16 mouse cellular contexts compared by ENCODE assay signal in the genomic region with DNA sequence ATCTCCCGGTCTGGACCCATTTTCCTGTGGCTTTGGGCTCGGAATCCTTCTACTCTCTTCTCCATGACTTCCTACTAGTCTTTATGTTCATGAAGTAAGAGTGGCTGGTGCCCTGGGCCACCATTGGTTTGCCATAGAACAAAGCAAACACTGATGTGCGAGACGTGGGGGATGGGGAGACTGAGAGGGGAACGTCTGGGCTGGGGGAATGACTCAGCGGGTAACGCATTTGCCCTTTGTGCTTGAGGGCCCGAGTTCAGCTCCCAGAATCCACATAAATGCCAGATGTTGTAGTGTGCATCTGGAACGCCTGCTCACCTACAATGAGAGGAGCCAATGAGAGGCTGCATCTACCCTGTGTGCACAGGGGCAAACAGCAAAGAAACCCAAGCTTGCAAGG. TPM values are rescaled to one million over a fixed set of nuclear protein-coding genes. Genes with fewer than 3 reads are reported as not detected.
DNase-seq lines count a peak whose midpoint lies in the region; ATAC-seq and TF ChIP-seq lines count a peak whose summit lies in the region.
"Had no signal": no experiment of that assay in that cellular context is flagged by ENCODE, and none has a peak within 500 bp of the region (broad histone marks: within the 10 kb centered on the region; RNA-seq: fewer than 3 reads in every experiment).

No protein-coding gene starts in this region.

- H3K9ac ChIP-seq in forebrain, embryonic 11.5 days (ENCODE audit: low read length): no peak overlapping the region
- H3K9ac ChIP-seq in forebrain, postnatal 0 days: no peak overlapping the region
- H3K9ac ChIP-seq in intestine, embryonic 16.5 days (ENCODE audit: low read depth, low read length): no peak overlapping the region
- H3K9ac ChIP-seq: embryonic facial prominence, embryonic 15.5 days; heart, embryonic 13.5 days; stomach, embryonic 15.5 days had no signal

- no peaks in the 10 kb centered on the region for H3K36me3 ChIP-seq in forebrain, embryonic 11.5 days (ENCODE audit: control insufficient read depth, insufficient read depth, low read length)
- H3K36me3 ChIP-seq in forebrain, postnatal 0 days (ENCODE audit: insufficient read depth): no peaks in the 10 kb centered on the region
- H3K36me3 ChIP-seq in intestine, embryonic 16.5 days (ENCODE audit: control insufficient read depth, insufficient read depth, low read length): no peaks in the 10 kb centered on the region
- H3K36me3 ChIP-seq: embryonic facial prominence, embryonic 15.5 days; heart, embryonic 13.5 days; stomach, embryonic 15.5 days had no signal

- H3K27ac ChIP-seq in forebrain, embryonic 11.5 days (ENCODE audit: low read depth, low read length): no peak overlapping the region
- no peak overlapping the region for H3K27ac ChIP-seq in forebrain, postnatal 0 days (ENCODE audit: low read depth, low read length)
- H3K27ac ChIP-seq in intestine, embryonic 16.5 days (ENCODE audit: low read length): no peak overlapping the region
- H3K27ac ChIP-seq: embryonic facial prominence, embryonic 15.5 days; heart, embryonic 13.5 days; stomach, embryonic 15.5 days had no signal

- no peaks in the 10 kb centered on the region for H3K9me3 ChIP-seq in forebrain, embryonic 11.5 days (ENCODE audit: control insufficient read depth, low read length)
- no peaks in the 10 kb centered on the region for H3K9me3 ChIP-seq in forebrain, postnatal 0 days (ENCODE audit: low read length)
- H3K9me3 ChIP-seq in intestine, embryonic 16.5 days (ENCODE audit: control insufficient read depth, low read length): 0 out of 2 replicates have a peak, but pooled peaks cover 3% of the 10 kb centered on the region
- H3K9me3 ChIP-seq: embryonic facial prominence, embryonic 15.5 days; heart, embryonic 13.5 days; stomach, embryonic 15.5 days had no signal

- no peaks in the 10 kb centered on the region for H3K27me3 ChIP-seq in forebrain, embryonic 11.5 days (ENCODE audit: control insufficient read depth, insufficient read depth, low read length)
- H3K27me3 ChIP-seq in forebrain, postnatal 0 days (ENCODE audit: insufficient read depth, low read length): no peaks in the 10 kb centered on the region
- H3K27me3 ChIP-seq in intestine, embryonic 16.5 days (replicated peaks; ENCODE audit: control insufficient read depth, insufficient read depth, low read length): no peaks in the 10 kb centered on the region
- H3K27me3 ChIP-seq: embryonic facial prominence, embryonic 15.5 days; heart, embryonic 13.5 days; Patski; stomach, embryonic 15.5 days had no signal

- no peaks in the 10 kb centered on the region; the same call in 1 of the 2 replicates for H3K4me1 ChIP-seq in forebrain, embryonic 11.5 days (replicated peaks; ENCODE audit: control insufficient read depth, insufficient read depth, low read length)
- no peaks in the 10 kb centered on the region for H3K4me1 ChIP-seq in forebrain, postnatal 0 days (ENCODE audit: insufficient read depth)
- H3K4me1 ChIP-seq in intestine, embryonic 16.5 days (ENCODE audit: control insufficient read depth, insufficient read depth, low read length): peaks cover 4% of the 10 kb centered on the region; the same call in 1 of the 2 replicates
- H3K4me1 ChIP-seq: heart, embryonic 13.5 days had no signal

- WGBS in forebrain, embryonic 11.5 days: 26% methylated on average over 9 of the region's 9 CpGs
- WGBS in forebrain, postnatal 0 days: 33% methylated on average over 9 of the region's 9 CpGs
- 44% methylated on average over 9 of the region's 9 CpGs for WGBS in intestine, embryonic 16.5 days

- H3K4me3 ChIP-seq in forebrain, embryonic 11.5 days (ENCODE audit: low read depth, low read length): no peak overlapping the region
- no peak overlapping the region for H3K4me3 ChIP-seq in forebrain, postnatal 0 days (ENCODE audit: low read depth, low read length)
- no peak overlapping the region for H3K4me3 ChIP-seq in intestine, embryonic 16.5 days (ENCODE audit: low read length)
- H3K4me3 ChIP-seq: embryonic facial prominence, embryonic 15.5 days; heart, embryonic 13.5 days; stomach, embryonic 15.5 days had no signal

- no peak overlapping the region for H3K4me2 ChIP-seq in forebrain, embryonic 11.5 days (ENCODE audit: low read depth, low read length, severe bottlenecking)
- no peak overlapping the region for H3K4me2 ChIP-seq in forebrain, postnatal 0 days (ENCODE audit: low read depth)
- no peak overlapping the region for H3K4me2 ChIP-seq in intestine, embryonic 16.5 days (ENCODE audit: low read depth, low read length)
- H3K4me2 ChIP-seq: embryonic facial prominence, embryonic 15.5 days; heart, embryonic 13.5 days; stomach, embryonic 15.5 days had no signal

- no peak for TF ChIP-seq CTCF in forebrain, postnatal 0 days (IDR thresholded peaks at IDR 0.05; ENCODE audit: low read depth)

- no peak for DNase-seq in forebrain, embryonic 11.5 days (ENCODE audit: low spot score)
- no peak for DNase-seq in forebrain, postnatal 0 days
- peak; percentile 24 for DNase-seq in retina, postnatal 1 day
- no peak for DNase-seq in retina, embryonic 14.5 days (ENCODE audit: low spot score)
- no peak for DNase-seq in gastrocnemius, postnatal 36 days
- DNase-seq in ovary, postnatal 14 days (ENCODE audit: low spot score): no peak
- DNase-seq: adrenal gland, postnatal 36 days; cerebellum, adult 18-20 months; kidney, postnatal 25 days; lung, postnatal 14 days had no signal

- 0 out of 2 replicates have a peak, but pooled peaks have one; percentile 21 for ATAC-seq in forebrain, embryonic 11.5 days (replicated peaks; ENCODE audit: low FRiP score)
- no peak for ATAC-seq in forebrain, postnatal 0 days
- ATAC-seq in intestine, embryonic 16.5 days: peak; percentile 26
- ATAC-seq in CD4-positive, CD25-positive, alpha-beta regulatory T cell, adult 4 months: no peak
- ATAC-seq: Patski had no signal

- intact Hi-C loops in gastrocnemius, postnatal 36 days (cut with DNase I): no loop called here

RNA-seq across cellular contexts. Expression of gene Irf2bp2, which starts 36.4 kb away (rescaled TPM):
- 4.5 and 4.6 TPM in 2 replicates for polyA plus RNA-seq in forebrain, embryonic 11.5 days (2014; fragmentation: Nextera tagmentation; extraction: Ambion mirVana)
- 62.3 and 88.6 TPM in 2 replicates for total RNA-seq in forebrain, postnatal 0 days (2014; rRNA removed)
- polyA plus RNA-seq in forebrain, postnatal 0 days (2015; fragmentation: Nextera tagmentation; extraction: Ambion mirVana): 6.8 and 8.4 TPM in 2 replicates
- 11.5 and 11.9 TPM in 2 replicates for polyA plus RNA-seq in intestine, embryonic 16.5 days (2015; fragmentation: Nextera tagmentation; extraction: Ambion mirVana)
- 10 to 100 TPM; 26.5 to 30.1 TPM for total RNA-seq in gastrocnemius, postnatal 36 days (2021)
- 10 to 100 TPM; 15.5 to 22.4 TPM for polyA plus RNA-seq in CD4-positive, CD25-positive, alpha-beta regulatory T cell, adult 4 months (2017; shearing (Covaris generic))

Comparison
In these comparisons a context has a peak if more than half of its experiments do, and no peak if none do; other contexts are left out.
1. ATAC-seq: peak in forebrain, embryonic 11.5 days (single experiment) and intestine, embryonic 16.5 days (single experiment); none in forebrain, postnatal 0 days (single experiment) and CD4-positive, CD25-positive, alpha-beta regulatory T cell, adult 4 months (single experiment).